Mouse (Mus musculus) midbrain, postnatal 0 days (tissue): ENCODE measurements around the gene C2cd2. TPM values are rescaled to one million over a fixed set of nuclear protein-coding genes. Genes with fewer than 3 reads are reported as not detected.

Experiments used
- ATAC-seq: fragments of 200-750 bp; cut with Nextera tagmentation; 2 replicates; pipeline ENCODE4 v1.8.0; 2017; ENCODE audit warnings: moderate number of reproducible peaks, mild to moderate bottlenecking, moderate TSS enrichment, moderate library complexity; ENCODE audit not compliant: low FRiP score
- DNase-seq: peaks from one replicate; pipeline ENCODE4 v3.0.0-alpha.2; 2015; ENCODE audit warnings: low spot score
- H3K27ac ChIP-seq: fragments of 300-500 bp; sonication (generic); 2 replicates; pipeline ENCODE4 v1.5.1; 2014; ENCODE audit warnings: low read depth, mild to moderate bottlenecking, low read length, mixed read lengths
- H3K27me3 ChIP-seq: fragments of 300-500 bp; sonication (generic); 2 replicates; pipeline ENCODE4 v1.6.1; 2014; ENCODE audit warnings: low read length, control low read depth, mixed read lengths; ENCODE audit not compliant: insufficient read depth
- H3K36me3 ChIP-seq: fragments of 300-500 bp; sonication (generic); 2 replicates; pipeline ENCODE4 v1.6.1; 2014; ENCODE audit warnings: low read length, control low read depth, mixed read lengths; ENCODE audit not compliant: insufficient read depth
- H3K4me1 ChIP-seq: fragments of 300-500 bp; sonication (generic); 2 replicates; pipeline ENCODE4 v1.6.1; 2014; ENCODE audit warnings: mild to moderate bottlenecking, control low read depth, antibody characterized with exemption, low read length, mixed read lengths; ENCODE audit not compliant: insufficient read depth
- H3K4me2 ChIP-seq: fragments of 300-500 bp; sonication (generic); 2 replicates; pipeline ENCODE4 v1.6.1; 2014; ENCODE audit warnings: low read depth, mild to moderate bottlenecking, low read length, mixed read lengths; ENCODE audit not compliant: poor library complexity, severe bottlenecking
- H3K4me3 ChIP-seq: fragments of 300-500 bp; sonication (generic); 2 replicates; pipeline ENCODE4 v1.5.1; 2014; ENCODE audit warnings: low read depth, mild to moderate bottlenecking, low read length, moderate library complexity
- H3K9ac ChIP-seq: fragments of 300-500 bp; sonication (generic); replicated peaks from 2 replicates; pipeline ENCODE4 v1.6.1; 2014; ENCODE audit warnings: mild to moderate bottlenecking, low read length, moderate library complexity, mixed read lengths; ENCODE audit not compliant: poor library complexity, severe bottlenecking
- H3K9me3 ChIP-seq: fragments of 300-500 bp; sonication (generic); 2 replicates; pipeline ENCODE4 v1.6.1; 2016; ENCODE audit warnings: low read length, control low read depth
- CTCF ChIP-seq: IDR thresholded peaks from 2 replicates; pipeline ENCODE4 v1.5.1; 2016; ENCODE audit warnings: antibody characterized with exemption, mild to moderate bottlenecking
- WGBS: fragments of 180-500 bp; shearing (Covaris S2); extraction: QIAGEN DNeasy Blood & Tissue Kit; methylation state at CpG from one replicate; pipeline ENCODE4 v1.1.7; 2014; 5-methylcytosine and 5-hydroxymethylcytosine counted together
- polyA plus RNA-seq: library from polyadenylated mRNA; unstranded; fragments of >200 nt; fragmentation: Nextera tagmentation; extraction: Ambion mirVana; gene quantifications from 2 replicates; pipeline ENCODE4 v1.2.1, GENCODE M21; 2015
- total RNA-seq: library from RNA; depleted of rRNA; stranded (reverse); fragments of >200 nt; gene quantifications from 2 replicates; pipeline ENCODE4 v1.2.3, GENCODE M21; 2014

C2cd2 gene
- total and polyA plus RNA-seq, 2 experiments from 2014 or later = 12.1 to 27.0 TPM

- 71% methylated on average over 1 of the region's 1 CpGs for WGBS
- no peaks in the 10 kb centered on the region for H3K9me3 ChIP-seq
- H3K36me3 ChIP-seq = no peaks in the 10 kb centered on the region
- no peak overlapping the region for H3K9ac ChIP-seq
- ATAC-seq (no peak), DNase-seq (no peak)
- H3K27ac ChIP-seq = no peak overlapping the region
- H3K4me3 ChIP-seq = no peak overlapping the region
- peaks cover 8% of the 10 kb centered on the region for H3K4me1 ChIP-seq
- no peak for TF ChIP-seq CTCF
- H3K4me2 ChIP-seq = no peak overlapping the region
- H3K27me3 ChIP-seq = no peaks in the 10 kb centered on the region
Observed at GRCm38 (mm10) chr16:97923700-97924099, 38.7 kb downstream of the C2cd2 start.

- DNase-seq = no peak
- WGBS = 1% methylated on average over 9 of the region's 9 CpGs
- H3K27ac ChIP-seq = peak overlapping the region; percentile 73; the same call in 1 of the 2 replicates
Observed at GRCm38 (mm10) chr16:97922779-97923126, 39.6 kb downstream of the C2cd2 start.

DNA sequence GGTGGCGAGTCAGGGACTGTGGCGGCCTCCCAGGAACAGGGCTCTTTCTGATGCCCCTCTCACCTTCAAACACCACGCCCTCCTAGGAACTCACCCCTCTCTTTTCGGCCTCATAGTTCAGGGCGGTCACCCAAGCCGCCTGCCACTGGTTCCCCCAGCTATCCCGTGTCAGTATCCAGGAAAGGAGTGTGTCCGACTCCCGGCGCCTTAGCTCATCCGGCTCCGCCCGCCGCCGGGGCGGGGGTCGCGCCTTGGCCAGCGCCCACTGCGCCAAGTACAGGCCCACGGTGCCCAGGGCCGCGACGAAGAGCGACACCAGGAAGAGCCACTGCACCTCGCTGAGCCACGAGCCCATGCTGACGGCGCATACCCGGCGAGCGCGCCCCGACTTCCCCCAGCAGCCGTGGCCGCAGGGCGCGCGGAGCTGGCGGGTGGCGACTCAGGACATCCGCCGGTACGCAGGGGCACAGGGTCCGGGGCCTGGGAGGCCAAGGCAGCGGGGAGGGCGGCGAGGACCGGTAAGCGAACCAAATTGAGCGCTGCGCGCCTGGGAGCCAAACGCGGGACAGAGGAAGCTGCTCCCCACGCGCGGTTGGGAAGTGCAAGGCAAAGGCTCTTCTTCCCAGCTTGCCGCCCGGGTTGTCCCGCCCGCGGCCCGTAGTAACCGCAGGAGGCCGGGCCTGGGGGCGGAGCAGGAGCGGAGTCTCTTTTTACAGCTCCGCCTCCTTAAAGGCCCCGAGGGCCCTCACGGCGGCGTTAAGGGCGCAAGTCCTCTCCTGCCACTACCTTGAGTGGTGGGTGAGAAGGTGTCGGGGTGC, 40.2 kb downstream of the C2cd2 start:
- Histone ChIP-seq H3K27me3 (no peaks in the 10 kb centered on the region), H3K36me3 (no peaks in the 10 kb centered on the region), H3K27ac (peak overlapping the region; percentile 73), H3K9ac (peak overlapping the region; percentile 73), H3K4me3 (peak overlapping the region; percentile 71), H3K4me2 (peak overlapping the region; percentile 92), H3K4me1 (peaks cover 8% of the 10 kb centered on the region), H3K9me3 (no peaks in the 10 kb centered on the region)
- DNase-seq (peak; percentile 83), ATAC-seq (peak; percentile 91)
- no peak for TF ChIP-seq CTCF
- WGBS = under 1% methylated on average over 73 of the region's 75 CpGs

More at GRCm38 (mm10) chr16:97922779-97923126, 39.6 kb downstream of the C2cd2 start:
- no peaks in the 10 kb centered on the region for H3K36me3 ChIP-seq
- no peaks in the 10 kb centered on the region for H3K27me3 ChIP-seq
- peaks cover 8% of the 10 kb centered on the region for H3K4me1 ChIP-seq
- peak overlapping the region; percentile 71 for H3K4me3 ChIP-seq
- H3K9me3 ChIP-seq = no peaks in the 10 kb centered on the region
- ATAC-seq = no peak; the same call in 1 of the 2 replicates
- peak overlapping the region; percentile 73 for H3K9ac ChIP-seq
- H3K4me2 ChIP-seq = peak overlapping the region; percentile 92
- no peak for TF ChIP-seq CTCF

DNA sequence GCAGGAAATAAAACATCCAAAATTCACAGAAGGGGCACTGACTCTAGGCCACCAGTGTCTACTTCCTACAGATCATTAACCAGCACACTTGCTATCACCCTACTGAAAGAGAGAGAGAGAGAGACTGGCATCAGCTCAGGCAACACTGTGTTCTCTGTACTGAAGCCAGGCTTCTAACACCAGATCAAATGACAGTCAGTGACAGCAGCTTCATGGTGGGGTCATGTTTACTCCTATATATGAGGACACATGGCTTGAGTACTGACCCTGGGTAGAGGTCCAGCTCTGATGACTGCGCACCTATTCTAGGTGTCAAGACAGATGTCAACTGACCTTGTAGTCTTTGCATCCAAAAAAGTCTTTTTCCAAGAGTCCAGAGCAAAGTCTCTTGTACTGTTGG, 41.8 kb downstream of the C2cd2 start:
- H3K27ac ChIP-seq = no peak overlapping the region
- WGBS = 94% methylated on average over 1 of the region's 1 CpGs
- H3K4me3 ChIP-seq = no peak overlapping the region

DNA sequence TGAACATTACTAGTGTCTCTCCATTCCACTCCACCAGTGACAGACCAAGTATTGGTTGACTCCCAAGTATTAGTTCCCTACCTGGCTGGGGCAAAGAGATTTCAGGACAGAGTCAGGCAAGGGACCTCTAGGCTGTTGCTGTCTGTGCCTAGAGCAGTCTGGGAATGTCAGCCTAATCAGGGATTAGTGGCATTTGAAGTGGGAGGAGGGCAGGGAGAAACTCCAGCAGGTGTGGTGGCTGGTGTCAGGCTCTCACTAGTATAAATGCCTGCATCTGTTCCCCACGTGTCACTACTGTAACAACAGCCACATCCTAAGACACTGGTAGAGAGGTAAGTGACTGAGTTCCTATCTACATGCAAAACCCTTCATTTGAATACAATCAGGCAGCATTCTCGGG, 42.6 kb downstream of the C2cd2 start:
- Histone ChIP-seq H3K4me1 (peaks cover 8% of the 10 kb centered on the region), H3K27ac (no peak overlapping the region), H3K9me3 (no peaks in the 10 kb centered on the region), H3K27me3 (no peaks in the 10 kb centered on the region), H3K4me3 (no peak overlapping the region), H3K4me2 (no peak overlapping the region), H3K36me3 (no peaks in the 10 kb centered on the region), H3K9ac (no peak overlapping the region)
- 34% methylated on average over 2 of the region's 2 CpGs for WGBS
- DNase-seq (no peak), ATAC-seq (no peak)
- no peak for TF ChIP-seq CTCF

More for the DNA sequence above, 41.8 kb downstream of the C2cd2 start:
- ATAC-seq = no peak
- no peak overlapping the region for H3K9ac ChIP-seq
- H3K4me1 ChIP-seq = peaks cover 8% of the 10 kb centered on the region
- DNase-seq = no peak
- H3K4me2 ChIP-seq = no peak overlapping the region
- H3K9me3 ChIP-seq = no peaks in the 10 kb centered on the region
- no peaks in the 10 kb centered on the region for H3K36me3 ChIP-seq
- no peak for TF ChIP-seq CTCF
- H3K27me3 ChIP-seq = no peaks in the 10 kb centered on the region

DNA sequence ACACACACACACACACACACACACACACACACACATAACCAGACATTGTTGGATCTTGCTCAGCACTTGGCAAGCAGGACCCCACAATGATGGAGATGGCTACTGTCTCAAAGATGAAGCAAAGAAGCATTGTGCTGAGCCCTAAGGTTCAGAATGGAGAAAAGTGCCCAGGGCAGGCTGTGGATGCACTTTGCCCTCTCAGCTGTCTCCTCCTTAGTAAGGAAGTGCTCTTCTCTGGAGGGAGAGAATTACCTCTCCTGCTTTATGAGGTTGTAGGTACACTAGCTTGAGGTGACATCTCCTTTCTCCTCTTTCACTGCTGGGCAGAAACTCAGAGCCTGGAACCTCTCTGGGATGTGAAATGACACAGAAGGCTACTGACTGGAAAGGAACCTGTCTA, 49.5 kb downstream of the C2cd2 start:
- Histone ChIP-seq H3K4me2 (no peak overlapping the region), H3K27ac (no peak overlapping the region), H3K27me3 (no peaks in the 10 kb centered on the region), H3K36me3 (0 out of 2 replicates have a peak, but pooled peaks cover 2% of the 10 kb centered on the region), H3K4me3 (no peak overlapping the region), H3K9ac (no peak overlapping the region), H3K4me1 (no peaks in the 10 kb centered on the region), H3K9me3 (no peaks in the 10 kb centered on the region)
- DNase-seq = no peak
- ATAC-seq = no peak
- no peak for TF ChIP-seq CTCF
